Mouse (Mus musculus): ENCODE measurements around the gene Olfr313. TPM values are rescaled to one million over a fixed set of nuclear protein-coding genes. Genes with fewer than 3 reads are reported as not detected.

The Olfr313 gene
- polyA plus RNA-seq, 1 experiment from 2014 or later: 0.12 TPM

Other genes starting within 250 kb of the Olfr313 start
- gene Olfr224, start 244.4 kb upstream of the Olfr313 start, polyA plus RNA-seq (2015; fragmentation: Nextera tagmentation; extraction: Ambion mirVana): 0.07 and 0.11 TPM in 2 replicates
- gene Olfr325, start 237.3 kb upstream of the Olfr313 start, polyA plus RNA-seq (2015; fragmentation: Nextera tagmentation; extraction: Ambion mirVana): not detected in 2 replicates
- gene Olfr324, start 219.9 kb upstream of the Olfr313 start, polyA plus RNA-seq (2015; fragmentation: Nextera tagmentation; extraction: Ambion mirVana): not detected in 2 replicates
- not detected in 2 replicates for gene 2210407C18Rik, start 198.9 kb upstream of the Olfr313 start, polyA plus RNA-seq (2015; fragmentation: Nextera tagmentation; extraction: Ambion mirVana)
- not detected in 2 replicates for gene Olfr323, start 184.5 kb upstream of the Olfr313 start, polyA plus RNA-seq (2015; fragmentation: Nextera tagmentation; extraction: Ambion mirVana)
- 0.07 TPM in 1 of 2 replicates, not detected in the other for gene Trim58, start 174.5 kb upstream of the Olfr313 start, polyA plus RNA-seq (2015; fragmentation: Nextera tagmentation; extraction: Ambion mirVana)
- not detected in 2 replicates for gene Olfr322, start 156.2 kb upstream of the Olfr313 start, polyA plus RNA-seq (2015; fragmentation: Nextera tagmentation; extraction: Ambion mirVana)
- not detected in 2 replicates for gene Olfr320, start 133.9 kb upstream of the Olfr313 start, polyA plus RNA-seq (2015; fragmentation: Nextera tagmentation; extraction: Ambion mirVana)
- not detected in 2 replicates for gene Olfr319, start 115.8 kb upstream of the Olfr313 start, polyA plus RNA-seq (2015; fragmentation: Nextera tagmentation; extraction: Ambion mirVana)
- not detected in 2 replicates for gene Olfr318, start 91.0 kb upstream of the Olfr313 start, polyA plus RNA-seq (2015; fragmentation: Nextera tagmentation; extraction: Ambion mirVana)
- not detected in 2 replicates for gene Olfr317, start 75.8 kb upstream of the Olfr313 start, polyA plus RNA-seq (2015; fragmentation: Nextera tagmentation; extraction: Ambion mirVana)
- not detected in 2 replicates for gene Olfr316, start 62.3 kb upstream of the Olfr313 start, polyA plus RNA-seq (2015; fragmentation: Nextera tagmentation; extraction: Ambion mirVana)
- not detected in 2 replicates for gene Olfr315, start 41.8 kb upstream of the Olfr313 start, polyA plus RNA-seq (2015; fragmentation: Nextera tagmentation; extraction: Ambion mirVana)
- gene Olfr314, start 32.0 kb upstream of the Olfr313 start, polyA plus RNA-seq (2015; fragmentation: Nextera tagmentation; extraction: Ambion mirVana): 0.11 TPM in 1 of 2 replicates, not detected in the other
- gene Fam183b, start 13.0 kb upstream of the Olfr313 start, polyA plus RNA-seq (2015; fragmentation: Nextera tagmentation; extraction: Ambion mirVana): 1.5 and 2.5 TPM in 2 replicates
- gene Olfr312, start 14.2 kb downstream of the Olfr313 start, polyA plus RNA-seq (2015; fragmentation: Nextera tagmentation; extraction: Ambion mirVana): 0.25 TPM in 1 of 2 replicates, not detected in the other
- gene Olfr311, start 24.3 kb downstream of the Olfr313 start, polyA plus RNA-seq (2015; fragmentation: Nextera tagmentation; extraction: Ambion mirVana): 0.15 and 0.22 TPM in 2 replicates
- 4.3 and 5.1 TPM in 2 replicates for gene Gm12258, start 32.2 kb downstream of the Olfr313 start, polyA plus RNA-seq (2015; fragmentation: Nextera tagmentation; extraction: Ambion mirVana)
- 3.4 and 3.7 TPM in 2 replicates for gene 2810021J22Rik, start 52.2 kb downstream of the Olfr313 start, polyA plus RNA-seq (2015; fragmentation: Nextera tagmentation; extraction: Ambion mirVana)
- 3.2 and 5.0 TPM in 2 replicates for gene Zfp39, start 89.2 kb downstream of the Olfr313 start, polyA plus RNA-seq (2015; fragmentation: Nextera tagmentation; extraction: Ambion mirVana)
- gene Btnl10, start 102.9 kb downstream of the Olfr313 start, polyA plus RNA-seq (2015; fragmentation: Nextera tagmentation; extraction: Ambion mirVana): 0.10 TPM in 1 of 2 replicates, not detected in the other
- gene Rnf187, start 123.9 kb downstream of the Olfr313 start, polyA plus RNA-seq (2015; fragmentation: Nextera tagmentation; extraction: Ambion mirVana): 172 and 176 TPM in 2 replicates
- gene Hist3h2ba, start 133.9 kb downstream of the Olfr313 start, polyA plus RNA-seq (2015; fragmentation: Nextera tagmentation; extraction: Ambion mirVana): 21.8 and 27.5 TPM in 2 replicates
- gene Hist3h2a, start 139.7 kb downstream of the Olfr313 start, polyA plus RNA-seq (2015; fragmentation: Nextera tagmentation; extraction: Ambion mirVana): 33.9 and 35.2 TPM in 2 replicates
- 0.26 and 0.39 TPM in 2 replicates for gene Trim17, start 139.7 kb downstream of the Olfr313 start, polyA plus RNA-seq (2015; fragmentation: Nextera tagmentation; extraction: Ambion mirVana)
- 37.1 and 40.3 TPM in 2 replicates for gene Trim11, start 163.1 kb downstream of the Olfr313 start, polyA plus RNA-seq (2015; fragmentation: Nextera tagmentation; extraction: Ambion mirVana)

All from heart, embryonic 16.5 days (tissue).